Mouse (Mus musculus) lung, adult 2 months (tissue): Measurements from ENCODE around the gene Opcml.

Source experiments
- CTCF ChIP-seq: fragments of 200-500 bp; IDR thresholded peaks from 2 replicates; pipeline ENCODE4 v1.5.1; 2011; ENCODE audit warnings: mild to moderate bottlenecking, low read length, control low read depth; ENCODE audit not compliant: insufficient read depth
- POLR2A ChIP-seq: fragments of 200-500 bp; IDR thresholded peaks from 2 replicates; pipeline ENCODE4 v1.6.1; 2011; ENCODE audit warnings: low read depth, mild to moderate bottlenecking, control low read depth, low read length, borderline replicate concordance; ENCODE audit errors: extremely low read depth

- TF ChIP-seq POLR2A (no peak), CTCF (no peak)
These were observed 192.0 kb downstream of the Opcml start for GRCm38 (mm10) chr9:27982576-27982975.
